Mouse (Mus musculus) kidney, adult 9 months (tissue): Measurements from ENCODE around the gene Cyth3.
A peak's percentile ranks its signal among the peaks of the same experiment; 100 is the strongest.

Experiments
- DNase-seq: peaks from one replicate; pipeline ENCODE4 v3.0.0; 2022

Gene Cyth3

GRCm38 (mm10) chr5:143637832-143638420 lies 15.7 kb downstream of the Cyth3 start:
- DNase-seq, result no peak

DNA sequence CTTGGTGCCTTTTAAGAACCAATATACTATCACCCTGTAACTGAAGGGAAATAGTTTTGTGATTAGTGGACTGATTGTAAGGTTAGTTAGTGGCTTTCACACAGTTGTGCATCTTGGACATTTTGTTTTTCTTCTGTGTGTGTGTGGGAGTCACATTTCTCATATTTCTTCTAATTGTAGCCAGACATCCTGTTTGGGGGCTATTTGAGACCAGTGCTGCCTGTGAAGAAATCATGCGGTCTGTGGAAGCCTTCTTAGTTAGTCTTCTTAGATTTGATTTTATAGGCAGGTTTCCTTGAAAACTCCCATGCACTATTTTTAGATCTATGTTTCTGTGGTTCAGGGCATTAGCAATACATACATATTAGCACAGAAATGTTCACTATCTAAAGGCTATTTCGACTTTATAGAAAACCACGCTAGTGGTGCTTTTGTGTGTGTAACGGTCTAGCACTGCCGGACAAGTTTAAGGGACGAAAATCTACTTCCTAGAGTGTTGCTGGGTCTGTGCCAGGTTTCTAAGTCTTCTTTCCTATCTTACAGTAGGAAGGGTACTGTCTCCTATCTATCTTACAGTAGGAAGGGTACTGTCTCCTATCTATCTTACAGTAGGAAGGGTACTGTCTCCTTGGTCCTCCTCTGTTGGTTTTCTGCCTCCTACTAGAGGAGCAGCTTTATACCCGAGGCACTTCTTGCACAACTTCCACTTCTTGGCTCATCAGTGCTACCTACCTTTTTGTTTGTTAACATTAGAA lies 16.4 kb downstream of the Cyth3 start:
- no peak for DNase-seq

- no peak for DNase-seq
Observed at GRCm38 (mm10) chr5:143639329-143639728, 17.1 kb downstream of the Cyth3 start.

DNA sequence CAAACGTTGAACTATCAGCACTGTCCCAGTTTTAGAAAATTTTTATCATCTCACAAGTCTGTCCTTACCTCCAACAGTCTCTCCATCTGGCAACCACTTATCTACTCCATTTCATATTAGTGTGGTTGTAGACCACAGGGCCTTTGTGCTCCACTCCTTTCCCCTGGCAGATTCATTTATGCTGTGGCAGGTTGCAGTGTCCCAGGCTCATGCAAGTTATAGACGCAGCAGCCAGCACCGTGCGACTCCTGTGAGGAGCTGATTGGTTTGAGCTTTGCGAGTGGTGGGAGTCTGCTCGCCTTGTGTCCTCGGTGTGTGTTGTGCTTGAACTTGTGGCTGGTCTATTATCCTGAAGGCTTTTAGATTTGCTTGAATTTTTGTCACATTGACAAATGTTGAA lies 17.6 kb downstream of the Cyth3 start:
- no peak for DNase-seq

DNA sequence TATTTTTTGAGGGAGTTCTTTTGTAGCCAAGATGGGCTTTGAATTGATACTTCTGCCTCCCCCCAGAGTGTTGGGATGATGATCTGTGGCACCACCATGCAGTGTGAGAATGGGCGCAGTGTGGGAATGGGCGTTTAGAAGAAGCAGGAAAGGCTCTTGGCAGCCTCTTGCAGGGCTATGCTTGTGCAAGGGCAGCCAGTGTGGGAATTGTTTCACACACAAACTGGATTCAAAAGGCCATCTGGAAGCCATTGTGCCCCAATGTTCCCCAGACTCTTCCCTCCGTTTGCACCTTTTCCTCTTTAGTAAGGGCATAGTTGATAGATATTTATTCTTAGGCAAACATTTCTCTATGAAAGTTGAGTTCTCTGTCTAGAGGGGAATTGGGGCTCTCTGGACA lies 19.3 kb downstream of the Cyth3 start:
- no peak for DNase-seq

DNA sequence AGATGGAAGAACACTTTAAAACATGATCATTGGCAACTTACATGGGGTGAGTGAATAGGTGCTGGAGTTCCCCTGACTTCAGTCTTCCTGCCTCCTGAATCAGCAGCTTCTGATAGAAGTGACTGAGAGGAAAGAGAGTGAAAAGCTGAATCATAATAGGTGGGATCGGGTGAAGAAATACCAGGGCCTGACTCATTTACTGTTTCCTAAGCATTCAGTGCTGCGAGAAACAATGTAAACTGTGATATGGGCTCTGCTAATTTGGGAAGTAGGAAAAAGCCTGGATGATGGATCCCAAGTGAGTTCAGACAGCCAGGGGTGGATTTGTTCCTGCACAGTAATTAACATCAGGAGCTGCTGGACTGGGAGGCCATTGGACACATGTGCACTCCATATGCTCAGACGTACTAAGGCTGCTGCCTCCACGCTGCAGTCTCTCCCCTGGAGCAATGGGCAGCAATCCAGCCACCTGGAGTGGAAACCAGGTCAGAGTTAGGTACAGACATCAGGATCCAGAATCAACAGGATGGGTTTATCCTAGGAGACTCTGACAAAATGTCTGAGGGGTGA lies 20.1 kb downstream of the Cyth3 start:
- no peak for DNase-seq

GRCm38 (mm10) chr5:143645976-143646375 lies 23.7 kb downstream of the Cyth3 start:
- no peak for DNase-seq

DNA sequence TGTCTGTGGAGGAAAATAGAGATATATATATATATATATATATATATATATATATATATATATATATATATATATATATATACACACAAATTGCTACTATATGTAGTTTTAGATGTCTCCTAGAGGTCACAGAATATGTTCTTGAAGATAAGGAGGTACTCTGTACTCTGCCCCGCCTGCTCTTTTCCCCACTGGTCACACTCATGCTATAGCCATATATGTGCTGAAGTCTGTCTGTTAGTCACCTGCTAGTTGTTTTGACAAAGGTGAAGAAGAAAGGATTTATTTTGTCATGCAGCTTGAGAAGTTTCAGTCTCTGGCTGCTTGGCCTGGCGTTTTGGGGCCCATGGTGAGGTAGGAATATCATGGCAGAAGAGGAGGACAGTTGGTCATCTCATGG lies 25.2 kb downstream of the Cyth3 start:
- no peak for DNase-seq

GRCm38 (mm10) chr5:143648058-143648457 lies 25.8 kb downstream of the Cyth3 start:
- DNase-seq, result no peak

DNA sequence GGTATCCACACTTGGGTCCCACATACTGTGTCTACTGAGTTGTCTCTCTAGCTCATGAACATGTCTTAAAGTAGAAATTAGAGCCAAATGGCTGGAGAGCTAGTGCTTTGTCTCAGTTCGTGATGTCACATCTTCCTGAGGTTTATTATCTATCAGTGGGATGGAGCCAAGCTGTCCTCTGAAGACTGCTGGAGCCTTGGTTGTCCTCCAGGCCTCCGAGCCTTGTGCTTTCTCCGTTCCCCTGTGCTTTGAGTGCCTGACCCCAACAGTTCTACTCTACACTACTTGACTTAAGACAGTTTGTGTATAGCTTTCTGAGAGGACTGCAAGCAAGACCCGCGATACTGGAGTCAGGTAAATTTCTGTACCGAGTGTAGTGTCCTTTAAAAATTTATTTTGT lies 26.9 kb downstream of the Cyth3 start:
- no peak for DNase-seq

DNA sequence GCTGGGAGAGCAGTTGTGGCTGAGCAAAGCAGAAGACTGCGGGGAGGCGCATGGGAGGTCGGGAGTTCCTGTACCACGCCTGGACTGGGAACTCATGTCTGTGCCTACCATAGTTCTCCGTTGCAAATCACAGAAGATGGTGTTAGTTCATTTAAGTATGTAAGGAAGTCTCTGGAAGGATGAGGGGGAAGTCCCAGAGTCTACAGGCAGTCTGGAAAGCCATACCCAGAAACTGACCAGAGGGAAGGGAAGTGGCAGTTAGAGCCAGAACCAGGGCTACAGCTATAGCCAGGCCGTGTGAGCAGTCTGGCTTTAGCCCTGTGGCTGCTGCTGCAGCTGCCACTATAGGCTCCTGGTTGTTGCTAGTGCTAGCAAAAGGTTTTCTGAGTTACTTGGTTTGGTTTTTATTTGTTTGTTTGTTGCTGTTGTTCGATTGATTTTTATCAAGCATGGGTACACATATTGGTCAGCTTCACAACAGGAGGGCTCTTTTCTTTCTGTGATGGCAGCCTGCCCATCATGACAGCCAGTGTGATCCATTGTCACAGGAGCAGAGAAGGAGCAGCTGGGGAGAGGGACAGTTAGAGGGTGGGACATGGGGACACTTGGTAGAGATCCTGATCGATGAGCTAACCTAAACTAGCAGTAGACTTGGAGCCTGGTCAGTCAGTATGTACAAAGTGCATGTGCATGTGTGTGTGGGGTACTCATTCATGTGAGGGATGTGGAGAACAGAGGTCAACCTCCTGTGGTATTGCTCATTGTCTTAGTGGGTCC lies 29.8 kb downstream of the Cyth3 start:
- DNase-seq, result no peak

DNA sequence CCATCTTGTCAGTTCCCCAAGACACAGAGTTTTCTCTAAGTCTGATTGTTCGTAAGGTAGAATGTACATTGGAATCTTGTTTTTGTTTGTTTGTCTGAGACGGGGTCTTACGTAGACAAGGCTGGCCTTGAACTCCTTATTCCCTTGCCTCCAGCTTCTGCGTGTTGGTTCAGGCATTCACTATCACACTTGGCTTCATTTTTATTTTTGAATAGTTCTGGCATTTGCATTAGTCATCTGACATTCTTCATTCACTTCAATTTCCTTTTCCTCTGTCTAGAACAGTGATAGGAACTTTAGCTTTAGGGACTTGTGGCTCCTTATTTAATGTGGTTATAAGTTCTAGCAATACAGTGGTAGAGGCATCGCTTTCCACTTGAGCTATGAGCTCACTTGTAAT lies 31.2 kb downstream of the Cyth3 start:
- no peak for DNase-seq

GRCm38 (mm10) chr5:143654670-143655510 lies 32.6 kb downstream of the Cyth3 start:
- DNase-seq, result peak; percentile 54

- DNase-seq, result no peak
Observed at GRCm38 (mm10) chr5:143655511-143655943, 33.3 kb downstream of the Cyth3 start.

GRCm38 (mm10) chr5:143656708-143657245 lies 34.5 kb downstream of the Cyth3 start:
- DNase-seq, result no peak

- DNase-seq, result no peak
Observed at GRCm38 (mm10) chr5:143659021-143659523, 36.8 kb downstream of the Cyth3 start.

DNA sequence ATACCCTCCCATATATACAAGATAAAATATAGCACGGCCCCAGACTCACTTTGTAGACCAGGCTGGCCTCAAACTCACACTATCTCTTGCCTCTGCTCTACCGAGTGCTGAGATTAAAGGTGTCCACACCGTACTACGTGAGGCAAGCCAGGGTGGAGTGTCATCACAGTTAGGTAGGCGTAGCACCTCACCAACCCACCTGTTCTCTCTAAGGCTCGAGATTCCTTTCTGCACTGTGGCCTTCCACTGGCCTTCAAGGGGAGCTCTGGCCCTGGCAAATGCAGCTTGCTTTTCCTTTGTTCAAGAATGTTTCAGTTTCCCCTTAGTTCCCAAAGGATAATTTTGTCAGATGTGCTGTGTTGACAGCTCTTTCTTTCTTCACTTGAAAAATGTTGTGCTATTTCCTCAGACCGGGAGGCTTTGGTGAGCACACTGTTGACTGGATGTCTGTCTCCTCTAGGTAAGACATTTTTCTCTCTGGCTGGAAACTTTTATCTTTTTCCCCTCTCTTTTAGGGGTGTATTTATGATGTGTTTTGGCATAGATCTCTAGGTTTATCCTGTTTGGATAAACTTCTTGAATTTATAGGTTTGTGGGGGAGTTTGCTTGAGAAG lies 40.9 kb downstream of the Cyth3 start:
- DNase-seq, result peak; percentile 38

GRCm38 (mm10) chr5:143665561-143665960 lies 43.3 kb downstream of the Cyth3 start:
- DNase-seq, result no peak

- DNase-seq, result no peak
Observed at GRCm38 (mm10) chr5:143666015-143666414, 43.8 kb downstream of the Cyth3 start.

- peak; percentile 70 for DNase-seq
Observed at GRCm38 (mm10) chr5:143668884-143669283, 46.6 kb downstream of the Cyth3 start.

DNA sequence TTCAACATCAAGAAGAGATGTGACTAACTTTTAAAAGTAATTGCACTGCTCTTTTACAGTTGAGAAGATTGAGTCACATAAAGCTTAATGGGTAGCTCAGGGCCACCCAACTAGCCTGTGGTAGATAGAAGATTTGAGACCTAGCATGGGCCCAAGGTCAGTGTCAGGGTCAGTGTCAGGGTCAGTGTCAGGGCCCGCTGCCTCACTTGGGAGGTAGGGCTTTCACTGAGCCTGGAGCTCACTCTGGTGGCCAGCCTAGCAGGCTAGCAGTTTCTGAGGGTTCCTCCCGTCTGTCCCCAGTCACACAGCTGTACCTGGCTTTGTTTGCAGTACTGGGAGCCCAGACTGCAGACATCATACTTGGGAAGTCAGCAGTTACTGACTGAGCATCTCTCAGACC lies 47.1 kb downstream of the Cyth3 start:
- no peak for DNase-seq

- no peak for DNase-seq
Observed at GRCm38 (mm10) chr5:143669839-143670238, 47.6 kb downstream of the Cyth3 start.
